Mouse (Mus musculus): ENCODE results near the gene Cacna2d2.

Gene Cacna2d2

DNA sequence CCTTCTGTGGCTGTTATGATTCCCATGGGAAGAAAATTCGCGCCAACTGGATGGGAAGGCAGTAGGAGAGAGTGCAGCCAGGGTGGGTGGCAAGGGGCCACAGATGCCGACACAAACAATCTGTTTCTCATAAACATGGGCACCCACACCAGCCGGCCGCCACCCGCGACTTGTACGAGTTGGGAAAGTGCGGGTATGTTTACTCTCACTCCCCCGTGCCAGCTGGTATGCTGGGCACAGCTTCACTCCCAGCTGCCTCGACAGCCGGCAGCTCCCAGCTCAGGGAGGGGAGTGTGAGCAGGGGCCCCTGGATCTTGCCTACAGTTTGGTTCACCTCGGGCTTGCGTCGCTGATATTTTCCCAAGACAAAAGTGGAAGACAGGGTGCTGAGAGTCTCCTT lies 57.3 kb downstream of the Cacna2d2 start:
- DNase-seq (ENCODE audit: low spot score) = no peak

DNA sequence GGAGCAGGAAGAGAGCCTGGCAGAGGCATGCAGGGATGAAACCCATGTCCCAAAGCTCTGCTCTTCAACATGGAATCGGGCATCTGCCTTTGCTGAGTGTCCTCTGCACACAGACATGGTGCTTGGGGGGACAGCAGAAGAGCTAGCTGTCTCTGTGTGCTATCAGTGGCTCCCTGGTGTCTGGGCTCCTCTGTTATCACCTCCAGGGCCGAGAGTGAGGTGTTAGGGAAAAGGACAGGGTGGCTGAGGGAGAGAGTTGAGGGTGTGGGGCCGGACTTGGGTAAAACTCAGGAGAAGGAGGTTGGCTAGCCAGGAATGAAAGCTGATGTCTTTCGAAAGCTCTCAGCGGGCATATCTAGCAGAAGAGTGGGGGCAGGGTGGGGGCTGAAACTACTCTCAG lies 63.5 kb downstream of the Cacna2d2 start:
- no peak for DNase-seq (ENCODE audit: low spot score)

DNA sequence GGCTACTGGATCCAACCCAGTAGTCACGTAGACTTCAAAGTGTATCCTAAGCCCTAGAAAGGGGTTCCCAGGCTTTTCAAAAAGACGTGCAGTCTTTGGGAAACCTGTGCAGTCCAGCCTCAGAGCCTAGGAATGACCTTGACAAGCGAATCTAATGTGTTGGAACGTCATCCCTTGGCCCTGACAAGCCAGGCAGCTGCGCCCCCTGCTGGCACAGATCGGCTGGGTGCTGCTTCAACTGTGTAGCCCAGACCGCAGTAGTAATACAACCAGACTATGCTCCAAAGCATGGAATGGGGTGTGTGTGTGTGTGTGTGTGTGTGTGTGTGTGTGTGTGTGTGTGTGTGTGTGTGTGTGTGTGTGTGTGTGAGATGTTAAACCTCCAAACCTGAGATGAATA lies 64.1 kb downstream of the Cacna2d2 start:
- peak; percentile 42 for DNase-seq (ENCODE audit: low spot score)

DNA sequence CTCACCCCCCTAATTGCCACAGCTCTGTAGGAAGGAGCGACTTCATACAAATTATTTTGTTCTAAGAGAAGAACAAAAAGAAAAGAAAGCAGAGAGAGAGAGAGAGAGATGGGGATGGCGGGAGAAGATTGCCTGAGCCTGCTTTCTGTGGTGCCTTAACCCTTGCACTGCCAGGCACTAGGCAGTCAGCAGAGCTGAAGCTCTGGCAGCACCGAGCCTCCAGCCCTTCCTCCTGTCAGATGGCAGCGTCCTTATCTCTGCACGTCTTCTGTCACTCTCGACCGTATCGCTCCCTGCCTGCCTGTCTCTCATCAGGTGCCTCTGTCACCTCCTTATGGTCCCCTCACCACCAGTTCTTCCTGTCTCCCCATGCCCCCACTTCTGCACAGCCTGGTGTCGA lies 64.7 kb downstream of the Cacna2d2 start:
- no peak for DNase-seq (ENCODE audit: low spot score)

DNA sequence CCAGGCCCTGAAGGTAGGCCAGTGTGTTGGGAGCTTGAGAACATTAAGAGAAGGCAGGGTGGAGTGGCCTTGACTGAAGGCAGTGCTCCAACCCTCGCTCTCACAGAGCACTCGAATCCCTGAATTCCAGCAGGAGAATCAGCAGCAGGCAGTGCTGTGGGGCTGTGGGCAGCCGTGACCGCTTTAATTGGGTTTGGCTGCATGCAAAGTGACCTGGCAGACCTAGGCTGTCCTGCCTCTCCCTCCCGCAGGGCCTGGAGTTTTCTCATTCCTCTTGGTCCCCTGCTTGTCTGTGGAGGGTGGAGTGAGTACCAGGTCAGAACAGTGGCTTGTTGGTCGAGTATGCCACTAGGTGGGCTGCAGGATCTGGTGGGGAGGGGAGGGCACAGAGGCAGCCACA lies 66.2 kb downstream of the Cacna2d2 start:
- no peak for DNase-seq (ENCODE audit: low spot score)

DNA sequence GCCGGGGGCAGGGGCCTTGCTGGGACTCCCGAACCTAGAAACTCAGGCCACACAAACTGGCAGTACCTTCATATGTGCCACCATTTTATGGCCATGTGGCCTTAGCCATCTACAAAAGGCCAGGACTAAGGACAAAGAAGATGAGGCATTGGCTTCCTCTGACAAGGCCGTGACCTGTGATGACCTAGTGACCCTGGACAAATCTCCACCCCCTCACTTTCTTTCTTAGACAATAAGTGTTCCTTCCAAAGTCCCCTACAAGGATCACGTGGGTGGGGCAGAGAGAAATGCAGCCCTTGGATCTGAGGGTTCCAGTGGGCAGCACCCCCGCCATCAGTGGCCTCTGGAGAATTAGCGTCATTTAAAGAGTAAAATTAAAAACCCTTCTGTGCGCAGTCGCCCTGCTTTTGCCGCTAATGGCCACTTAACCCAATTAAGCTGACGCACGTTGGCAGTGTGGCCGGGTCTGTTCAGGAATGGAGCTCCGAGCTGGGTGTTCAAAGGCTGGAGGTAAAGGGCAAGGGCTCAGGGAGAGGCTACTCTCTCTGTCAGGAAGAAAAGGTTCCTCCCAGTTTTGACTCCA lies 69.9 kb downstream of the Cacna2d2 start:
- no peak for DNase-seq (ENCODE audit: low spot score)

DNA sequence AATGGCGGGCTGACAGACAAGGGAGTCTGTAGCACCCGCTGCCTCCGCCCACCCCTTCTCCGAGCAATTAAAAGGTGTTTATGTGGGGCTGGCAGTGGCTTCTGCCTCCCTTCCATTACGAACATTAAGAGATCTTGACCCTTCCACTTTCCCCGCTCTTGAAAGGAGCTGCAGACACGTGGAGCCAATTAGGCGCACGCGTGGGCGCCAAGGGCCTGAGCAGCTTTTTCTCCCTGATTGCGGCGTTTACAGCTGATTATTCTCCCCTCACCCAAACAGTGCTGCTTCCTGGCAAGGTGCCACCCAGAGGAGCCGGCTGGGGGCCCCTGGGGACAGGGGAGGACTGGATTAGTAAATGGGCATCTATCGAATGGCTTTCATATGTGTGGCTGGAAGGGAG lies 71.0 kb downstream of the Cacna2d2 start:
- no peak for DNase-seq (ENCODE audit: low spot score)

DNA sequence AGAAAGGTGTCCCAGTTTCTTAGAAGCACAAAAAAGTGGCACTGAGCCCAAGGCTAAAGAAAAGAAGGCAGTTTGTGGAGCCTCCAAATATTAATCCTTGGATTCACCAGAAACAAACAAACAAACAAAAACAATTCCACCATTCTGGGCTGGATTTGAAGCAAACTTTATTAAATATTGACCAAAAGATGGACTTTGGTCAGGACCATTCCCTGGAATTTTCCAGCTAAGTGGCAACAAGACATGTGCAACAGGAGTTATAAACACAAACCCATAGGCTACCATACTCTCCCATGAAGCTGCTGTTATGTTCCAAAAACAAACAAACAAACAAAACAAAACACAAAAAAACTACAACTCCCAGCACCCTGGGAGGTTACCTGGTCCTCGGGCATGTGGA lies 74.6 kb downstream of the Cacna2d2 start:
- no peak for DNase-seq (ENCODE audit: low spot score)

DNA sequence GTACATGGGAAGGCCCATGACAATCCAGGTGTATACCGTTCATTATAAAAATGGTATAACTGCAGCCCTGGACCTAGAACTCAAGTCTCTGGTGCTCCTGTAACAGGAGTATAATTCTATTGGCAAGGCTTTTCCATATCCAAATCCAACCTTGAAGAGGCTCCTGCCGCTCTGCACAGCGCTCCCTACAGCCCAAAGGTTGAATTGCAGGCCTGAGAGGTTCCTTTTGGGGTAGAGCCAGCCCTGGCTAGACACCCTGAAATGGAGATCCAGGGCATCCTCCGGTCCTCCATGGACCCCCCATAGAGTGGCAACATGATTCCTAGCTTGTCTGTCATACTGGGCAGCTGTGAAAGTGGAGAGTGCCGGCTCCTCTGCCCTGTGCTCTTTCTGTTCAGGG lies 79.6 kb downstream of the Cacna2d2 start:
- DNase-seq (ENCODE audit: low spot score) = peak; percentile 56

DNA sequence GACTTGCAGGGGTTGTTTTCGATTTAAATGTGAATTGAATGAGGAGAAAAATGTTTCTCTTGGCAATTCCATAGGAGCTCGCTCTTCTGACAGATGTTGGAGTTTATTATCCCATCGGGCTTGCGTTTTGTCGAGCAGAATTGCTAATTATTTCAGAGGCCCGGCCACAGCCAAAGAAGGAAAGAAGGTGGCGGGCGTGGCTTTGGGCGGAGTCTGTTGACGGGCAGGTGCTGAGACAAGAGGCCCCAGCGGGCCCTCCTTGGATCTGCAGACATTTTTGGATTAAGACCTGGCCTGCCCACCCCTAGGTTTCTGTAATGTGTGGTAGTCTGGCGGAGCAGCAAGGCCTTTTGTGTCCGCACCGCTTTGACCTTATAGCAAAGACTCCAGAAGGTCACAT lies 80.2 kb downstream of the Cacna2d2 start:
- peak; percentile 14 for DNase-seq (ENCODE audit: low spot score)

DNA sequence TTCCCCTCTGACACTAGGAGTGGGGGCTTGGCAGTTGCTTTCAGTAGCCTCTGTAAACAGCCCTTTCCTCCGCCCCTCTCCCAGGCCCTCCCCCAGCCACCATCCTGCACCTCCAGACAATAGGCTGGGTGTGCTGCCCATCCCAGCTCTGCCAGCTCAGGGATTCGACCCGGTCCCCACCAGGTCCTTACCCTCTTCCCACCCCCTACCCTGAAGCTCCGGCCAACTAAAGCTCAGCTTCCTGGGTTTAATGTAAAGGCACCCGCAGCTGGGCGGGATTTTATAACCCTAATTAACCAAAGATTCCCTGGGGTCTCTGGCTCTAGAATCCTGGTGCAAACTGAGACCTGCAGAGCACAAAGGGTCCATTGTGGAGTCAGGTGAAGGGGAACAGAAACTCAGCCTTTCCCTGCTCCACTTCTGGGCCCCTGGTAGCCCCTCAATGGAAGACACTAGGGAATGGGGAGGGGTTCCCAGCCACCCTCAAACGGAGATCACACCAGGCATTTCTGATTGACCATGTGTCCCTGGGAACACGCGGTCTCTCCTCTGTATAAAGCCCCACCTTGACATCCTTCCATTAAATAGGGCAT lies 81.2 kb downstream of the Cacna2d2 start:
- no peak for DNase-seq (ENCODE audit: low spot score)

DNA sequence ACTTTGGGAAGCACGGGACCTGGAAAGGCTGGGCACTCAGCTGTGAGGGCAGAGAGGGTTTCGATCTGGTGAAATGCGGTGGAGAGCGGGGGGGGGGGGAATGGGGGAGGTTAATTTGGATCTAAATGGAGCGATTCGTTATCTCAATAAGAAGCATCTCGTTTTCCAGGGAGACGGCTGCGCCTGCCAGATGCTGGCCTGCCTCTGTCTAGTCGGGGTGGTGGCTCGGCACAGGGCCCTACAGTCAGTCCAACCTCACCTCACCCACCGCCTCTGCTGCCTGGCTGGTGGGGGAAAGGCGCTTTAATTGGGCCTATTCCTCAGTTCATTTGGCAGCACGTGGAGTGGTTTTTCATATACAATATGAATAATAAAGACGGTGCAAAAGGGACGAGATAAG lies 81.9 kb downstream of the Cacna2d2 start:
- DNase-seq (ENCODE audit: low spot score) = no peak

DNA sequence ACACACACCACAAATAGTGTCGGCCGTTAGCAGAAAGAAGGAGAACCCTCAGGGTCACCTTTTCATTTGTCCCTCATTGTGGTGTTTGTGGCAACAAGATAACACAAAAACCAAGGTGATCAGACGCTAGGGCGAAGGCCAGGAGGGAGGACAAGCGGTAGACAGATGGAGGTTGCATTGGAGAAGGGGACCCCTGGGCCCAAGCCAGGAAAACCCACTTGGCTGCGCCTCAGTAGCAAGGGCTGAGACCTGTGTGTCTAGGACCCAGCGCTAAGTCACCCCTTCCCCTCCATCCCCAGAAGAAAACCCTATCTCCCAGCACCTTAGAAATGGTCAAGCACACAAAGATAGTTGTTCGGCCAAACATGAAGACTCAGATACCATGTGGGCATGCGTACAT lies 82.6 kb downstream of the Cacna2d2 start:
- no peak for DNase-seq (ENCODE audit: low spot score)

DNA sequence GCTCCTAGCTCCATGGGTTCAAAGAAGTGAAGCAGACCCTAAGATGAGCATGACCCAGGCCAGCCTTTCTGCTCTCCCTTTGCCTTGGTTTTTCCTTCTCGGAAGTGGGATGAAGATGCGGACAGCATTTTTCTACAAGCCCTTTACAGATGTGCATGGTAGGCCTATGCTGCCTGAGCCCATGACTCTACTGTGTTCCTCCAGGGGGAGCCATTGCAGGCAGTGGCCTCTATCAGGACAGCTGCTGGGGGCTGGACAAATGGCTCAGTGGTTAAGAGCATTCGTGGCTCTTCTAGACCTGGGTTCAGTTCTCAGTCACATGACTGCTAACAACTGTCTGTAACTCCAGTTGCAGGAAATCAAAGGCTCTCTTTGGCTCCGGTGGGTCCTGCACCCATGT lies 83.4 kb downstream of the Cacna2d2 start:
- DNase-seq (ENCODE audit: low spot score) = no peak

DNA sequence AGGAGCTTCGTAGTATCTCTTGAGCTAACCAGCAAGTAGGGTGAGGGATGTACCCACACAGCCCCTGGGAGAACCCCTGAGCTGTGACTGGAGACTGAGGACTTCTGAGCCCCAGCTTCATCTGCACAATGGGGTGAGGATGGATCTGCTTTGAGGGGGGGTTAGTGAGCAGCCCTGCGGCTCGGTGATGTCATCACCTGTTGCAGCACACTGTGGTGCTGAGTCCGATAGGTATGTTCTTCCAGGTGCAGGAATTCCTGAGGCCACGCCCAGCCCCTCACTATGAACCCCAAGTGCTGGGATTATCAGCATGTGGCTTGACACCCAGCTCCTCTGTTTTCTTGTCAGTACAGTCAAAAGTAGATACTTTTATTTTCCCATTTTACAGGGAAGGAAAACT lies 84.3 kb downstream of the Cacna2d2 start:
- DNase-seq (ENCODE audit: low spot score) = no peak

DNA sequence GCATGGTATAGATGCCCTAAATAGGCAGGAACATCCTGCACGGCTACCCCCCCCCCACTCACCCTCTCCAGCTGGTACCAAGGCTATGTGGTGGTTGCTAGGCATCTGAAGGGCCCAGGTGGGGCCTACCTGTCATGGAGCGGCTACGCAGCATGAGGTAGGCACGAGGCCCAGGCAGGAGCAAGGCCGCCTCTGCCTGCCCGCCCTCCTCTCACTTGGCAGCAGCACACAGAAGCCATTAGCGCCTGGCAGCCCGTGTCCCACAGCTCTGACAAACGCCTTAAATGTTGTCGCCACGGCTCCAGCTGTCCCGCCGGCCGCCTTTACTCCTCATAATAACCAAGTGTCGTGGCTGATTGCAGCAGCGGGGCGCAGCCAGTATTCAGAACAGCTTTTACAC lies 84.9 kb downstream of the Cacna2d2 start:
- no peak for DNase-seq (ENCODE audit: low spot score)

DNA sequence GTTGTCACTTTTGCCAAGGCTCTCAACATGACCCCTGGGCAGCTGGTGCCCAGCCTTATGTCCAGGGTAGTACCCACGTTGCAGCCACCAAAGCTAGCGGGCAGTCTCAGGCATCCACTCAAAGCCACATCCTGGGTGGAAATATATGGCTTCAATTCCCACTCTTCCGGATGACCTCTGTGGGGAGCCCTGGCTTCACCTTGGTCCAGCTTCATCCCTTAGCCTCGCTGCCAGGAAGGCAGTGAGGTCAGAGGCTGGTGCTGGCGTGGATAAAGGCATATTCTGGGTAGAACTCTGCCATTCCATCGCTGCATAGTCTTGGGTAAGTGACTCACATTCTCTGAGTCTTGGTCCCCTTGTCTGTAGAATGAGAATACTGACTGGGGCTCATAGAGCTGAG lies 85.4 kb downstream of the Cacna2d2 start:
- DNase-seq (ENCODE audit: low spot score) = no peak

DNA sequence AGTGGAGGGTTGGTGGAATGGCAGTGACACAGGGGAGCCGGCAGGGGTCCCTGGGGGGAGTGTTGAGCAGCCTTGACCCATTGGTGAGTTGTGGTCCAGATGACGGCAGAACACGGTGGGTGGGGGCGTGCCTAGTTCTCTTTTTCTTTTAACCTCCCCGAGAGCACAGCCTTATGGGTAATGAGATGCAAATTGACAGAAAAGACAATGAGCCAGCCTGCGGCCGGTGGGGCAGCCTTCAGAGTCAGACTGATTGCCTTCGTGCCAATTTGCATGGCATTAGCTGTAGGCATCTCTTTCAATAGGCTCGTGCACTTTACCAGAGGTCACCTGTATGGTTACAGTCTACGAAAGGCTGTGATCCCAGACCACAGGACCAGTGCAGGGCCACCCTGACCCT lies 86.7 kb downstream of the Cacna2d2 start:
- DNase-seq (ENCODE audit: low spot score) = no peak

DNA sequence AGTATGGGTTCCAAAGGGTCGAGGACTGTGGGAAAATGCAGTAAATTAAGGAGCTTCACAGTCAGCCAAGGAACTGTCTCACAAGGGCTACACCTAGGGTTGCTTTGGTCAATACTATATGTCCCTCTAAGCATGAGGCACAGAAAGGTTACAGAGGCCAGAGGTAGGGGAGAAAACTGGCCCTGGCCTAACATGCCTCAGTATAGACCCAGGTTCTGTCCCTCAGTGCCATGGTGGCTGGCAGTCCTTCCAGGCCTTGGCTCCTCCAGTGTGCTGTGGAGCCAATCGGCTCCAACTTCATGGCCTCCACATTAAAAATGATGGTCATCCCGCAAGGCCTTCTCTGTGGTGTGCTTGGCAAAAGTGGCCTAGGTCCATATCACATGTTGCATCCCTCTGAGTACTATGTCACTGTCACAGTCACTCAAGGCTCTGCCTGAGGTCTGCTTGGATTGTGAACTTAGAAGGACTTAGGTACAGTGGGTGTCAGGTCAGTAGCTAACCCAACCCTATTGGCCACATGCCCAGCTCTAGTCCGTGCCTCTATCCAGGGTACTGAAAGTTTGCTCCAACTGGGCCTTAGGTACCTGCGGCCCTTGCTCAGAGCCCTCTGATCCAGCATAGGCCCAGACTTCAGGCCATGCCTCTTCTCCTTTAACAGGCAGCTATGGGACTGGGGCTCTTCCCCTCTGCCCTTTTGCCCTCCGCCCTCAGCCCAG lies 87.3 kb downstream of the Cacna2d2 start:
- DNase-seq (ENCODE audit: low spot score) = no peak

DNA sequence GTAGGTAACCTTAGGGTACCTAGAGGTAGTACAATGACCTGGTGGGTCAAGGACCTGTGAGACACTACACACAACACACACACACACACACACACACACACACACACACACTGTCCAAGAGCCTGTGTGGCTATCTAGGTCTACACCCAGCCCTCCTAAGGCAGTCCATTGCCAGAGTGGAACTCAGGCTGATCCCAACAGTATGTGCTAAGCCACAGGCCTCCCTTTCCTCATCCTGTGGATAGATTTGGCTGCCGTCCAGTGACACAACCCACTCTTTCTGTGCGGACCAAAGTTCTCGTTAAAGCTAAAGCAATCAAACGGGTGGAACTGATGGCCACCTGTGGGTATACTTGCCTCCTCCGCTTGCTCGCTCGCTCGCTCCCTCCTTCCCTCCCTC lies 90.7 kb downstream of the Cacna2d2 start:
- DNase-seq (ENCODE audit: low spot score) = no peak

DNA sequence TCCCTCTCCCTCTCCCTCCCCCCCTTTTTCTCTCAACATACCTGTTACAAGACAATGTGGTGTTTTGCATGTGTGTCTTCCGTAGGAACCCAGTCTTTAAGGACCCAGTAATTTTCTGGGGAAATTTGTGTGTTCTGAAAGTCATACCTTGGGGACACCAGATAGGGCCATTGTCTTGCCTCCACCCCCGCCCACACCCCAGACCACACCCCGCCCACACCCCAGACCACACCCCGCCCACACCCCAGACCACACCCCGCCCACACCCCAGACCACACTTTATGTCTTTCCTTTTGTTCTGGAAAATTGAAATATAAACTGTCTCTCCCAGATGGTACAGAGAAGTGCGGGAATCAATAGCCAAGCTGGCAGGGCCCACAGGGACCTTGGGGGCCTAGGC lies 91.2 kb downstream of the Cacna2d2 start:
- no peak for DNase-seq (ENCODE audit: low spot score)

DNA sequence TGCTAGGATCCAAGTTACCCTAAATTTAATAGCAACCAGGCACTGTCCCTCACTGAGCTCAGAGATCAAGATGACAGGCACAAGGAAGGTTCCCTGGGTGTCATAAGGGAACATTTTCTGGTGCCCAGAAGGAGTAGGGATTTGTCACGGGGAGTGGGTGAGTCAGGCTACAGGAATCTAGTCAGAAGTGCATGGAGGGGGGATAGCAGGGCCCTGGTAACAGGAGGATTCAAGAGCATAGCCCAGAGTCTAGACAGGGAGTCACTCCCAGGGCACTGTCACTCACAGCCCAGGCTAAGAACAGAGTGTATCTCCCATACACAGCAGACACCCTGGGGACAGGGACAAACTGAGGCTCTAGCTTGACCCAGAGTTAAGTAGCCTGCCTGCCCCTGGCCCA lies 94.1 kb downstream of the Cacna2d2 start:
- DNase-seq (ENCODE audit: low spot score) = no peak

DNA sequence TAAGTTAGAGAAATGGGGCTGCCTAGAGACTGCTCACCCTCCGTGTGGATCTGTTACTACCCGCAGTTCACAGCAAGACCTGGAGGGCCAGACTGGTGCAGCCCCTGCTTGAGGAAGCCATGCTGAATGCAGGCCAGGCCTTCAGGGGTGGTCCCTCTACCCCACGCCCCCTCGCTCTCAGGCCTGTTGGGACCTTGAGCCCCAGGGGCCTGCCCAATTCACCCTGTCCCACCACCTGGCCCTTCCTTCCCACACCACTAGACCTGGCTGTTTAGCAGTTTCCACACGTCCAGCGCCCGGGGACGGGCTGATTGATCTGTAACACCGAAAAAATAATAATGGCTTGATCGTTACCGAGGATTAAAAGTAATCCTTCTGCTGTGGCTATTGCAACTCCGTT lies 94.8 kb downstream of the Cacna2d2 start:
- DNase-seq (ENCODE audit: low spot score) = no peak

DNA sequence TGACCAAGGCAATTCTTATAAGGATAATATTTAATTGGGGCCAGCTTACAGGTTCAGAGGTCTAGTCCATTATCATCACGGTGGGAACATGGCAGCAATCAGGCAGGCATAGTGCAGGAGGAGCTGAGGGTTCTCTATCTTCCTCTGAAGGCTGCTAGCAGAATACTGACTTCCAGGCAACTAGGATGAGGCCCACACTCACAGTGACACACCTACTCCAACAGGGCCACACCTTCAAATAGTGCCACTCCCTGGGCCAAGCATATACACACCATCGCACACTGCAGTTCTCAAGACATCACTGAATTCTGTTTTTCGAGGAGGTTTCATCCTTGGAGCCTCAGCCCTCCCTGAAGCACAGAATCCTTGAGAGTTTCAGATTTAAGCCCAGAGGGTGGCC lies 96.9 kb downstream of the Cacna2d2 start:
- DNase-seq (ENCODE audit: low spot score) = no peak
